17 mouse cellular contexts compared by ENCODE assay signal in the genomic region with DNA sequence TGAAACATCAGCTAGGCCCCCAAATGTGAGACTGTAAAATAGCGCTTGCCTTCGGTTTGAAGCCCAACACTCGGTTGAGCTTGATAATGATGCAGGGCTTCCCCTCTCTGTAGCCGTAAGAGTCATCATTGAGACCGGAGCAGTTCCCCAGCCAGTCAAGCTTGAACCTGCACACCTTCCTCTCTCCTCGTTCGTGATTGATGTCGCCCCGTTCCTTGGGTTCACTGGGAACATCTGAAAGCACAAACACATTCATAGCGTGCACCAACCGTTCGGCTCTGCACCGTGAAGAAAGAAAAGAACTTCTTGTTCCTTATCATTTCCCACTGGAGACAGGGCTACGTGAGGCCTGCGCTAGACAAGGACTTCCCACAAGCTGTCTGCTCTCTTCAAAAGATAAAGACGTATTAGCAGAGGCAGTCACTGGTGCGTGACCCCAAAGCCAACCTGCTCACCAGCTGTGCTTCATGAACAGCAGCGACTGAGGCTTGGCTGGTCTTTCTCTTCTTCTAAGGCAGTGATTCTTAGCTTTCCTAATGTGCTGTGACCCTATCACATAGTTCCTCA. TPM values are rescaled to one million over a fixed set of nuclear protein-coding genes. Genes with fewer than 3 reads are reported as not detected.
DNase-seq lines count a peak whose midpoint lies in the region; ATAC-seq and TF ChIP-seq lines count a peak whose summit lies in the region.
"Had no signal": no experiment of that assay in that cellular context is flagged by ENCODE, and none has a peak within 500 bp of the region (broad histone marks: within the 10 kb centered on the region; RNA-seq: fewer than 3 reads in every experiment).

No protein-coding gene starts in this region.

- H3K9me3 ChIP-seq in liver, embryonic 16.5 days (replicated peaks; ENCODE audit: control insufficient read depth, low read length): no peaks in the 10 kb centered on the region
- H3K9me3 ChIP-seq: hindbrain, embryonic 13.5 days; midbrain, embryonic 10.5 days; neural tube, embryonic 13.5 days had no signal

- WGBS in liver, embryonic 16.5 days (ENCODE audit: insufficient replicate concordance): 25% methylated on average over 18 of the region's 18 CpGs
- WGBS in lung, adult 2 months: 72% methylated on average over 18 of the region's 18 CpGs

- peaks cover 2% of the 10 kb centered on the region; the same call in 1 of the 2 replicates for H3K4me1 ChIP-seq in testis, adult 2 months (ENCODE audit: control insufficient read depth, insufficient read depth, low read length)
- H3K4me1 ChIP-seq in liver, embryonic 16.5 days (ENCODE audit: control insufficient read depth, low read depth, low read length): no peaks in the 10 kb centered on the region; the same call in 1 of the 2 replicates
- H3K4me1 ChIP-seq in lung, adult 2 months (ENCODE audit: control insufficient read depth, insufficient read depth, low read length): no peaks in the 10 kb centered on the region
- H3K4me1 ChIP-seq: neural tube, embryonic 13.5 days had no signal

- H3K27ac ChIP-seq in testis, adult 2 months (ENCODE audit: control insufficient read depth, insufficient read depth, low read depth, low read length): peak overlapping the region; percentile 34; the same call in 1 of the 2 replicates
- H3K27ac ChIP-seq in liver, embryonic 16.5 days (ENCODE audit: low read length): peak overlapping the region; percentile 15; the same call in 1 of the 2 replicates
- H3K27ac ChIP-seq: hindbrain, embryonic 13.5 days; midbrain, embryonic 10.5 days; neural tube, embryonic 13.5 days had no signal

- no peaks in the 10 kb centered on the region for H3K27me3 ChIP-seq in testis, adult 2 months (ENCODE audit: control insufficient read depth, insufficient read depth, low read length)
- H3K27me3 ChIP-seq in liver, embryonic 16.5 days (ENCODE audit: control insufficient read depth, insufficient read depth, low read depth, low read length): no peaks in the 10 kb centered on the region
- H3K27me3 ChIP-seq: hindbrain, embryonic 13.5 days; neural tube, embryonic 13.5 days had no signal

- DNase-seq in heart, postnatal 4 days: peak; percentile 9
- no peak for DNase-seq in heart, adult 9 months (ENCODE audit: low spot score in 2 of 2)
- DNase-seq in testis, postnatal 14 days (ENCODE audit: low spot score): no peak
- no peak for DNase-seq in B cell, adult 2 months
- DNase-seq in lung, adult 2 months: no peak
- DNase-seq: cerebellum, postnatal 25 days; gastrocnemius, postnatal 36 days; kidney, postnatal 14 days; lung, postnatal 14 days; thymus, postnatal 4 days had no signal

- H3K4me2 ChIP-seq in liver, embryonic 16.5 days (ENCODE audit: low read depth, low read length): no peak overlapping the region
- H3K4me2 ChIP-seq: hindbrain, embryonic 13.5 days; neural tube, embryonic 13.5 days had no signal

- H3K36me3 ChIP-seq in testis, adult 2 months (ENCODE audit: control insufficient read depth, insufficient read depth, low read length): no peaks in the 10 kb centered on the region
- no peaks in the 10 kb centered on the region; the same call in 1 of the 2 replicates for H3K36me3 ChIP-seq in liver, embryonic 16.5 days (ENCODE audit: control insufficient read depth, insufficient read depth)

- no peak for TF ChIP-seq POLR2A in testis, adult 2 months (IDR thresholded peaks at IDR 0.05; ENCODE audit: control insufficient read depth, low read depth, low read length)
- TF ChIP-seq POLR2A in lung, adult 2 months (IDR thresholded peaks at IDR 0.05; ENCODE audit: borderline replicate concordance, extremely low read depth, low read depth, low read length): no peak

- H3K4me3 ChIP-seq in testis, adult 2 months (ENCODE audit: control insufficient read depth, low read depth, low read length): no peak overlapping the region
- no peak overlapping the region for H3K4me3 ChIP-seq in liver, embryonic 16.5 days (ENCODE audit: low read depth, low read length)
- no peak overlapping the region for H3K4me3 ChIP-seq in lung, adult 2 months (replicated peaks; ENCODE audit: extremely low read depth, low read depth, low read length)
- H3K4me3 ChIP-seq: erythroblast, embryonic 14.5 days; hindbrain, embryonic 13.5 days; midbrain, embryonic 10.5 days; neural tube, embryonic 13.5 days had no signal

- no peak for TF ChIP-seq CTCF in testis, adult 2 months (IDR thresholded peaks at IDR 0.05; ENCODE audit: control insufficient read depth, insufficient read depth, insufficient replicate concordance, low read depth, low read length)
- no peak for TF ChIP-seq CTCF in lung, adult 2 months (IDR thresholded peaks at IDR 0.05; ENCODE audit: insufficient read depth, low read length)

- peak; percentile 86 for ATAC-seq in liver, embryonic 16.5 days (ENCODE audit: low read depth)
- ATAC-seq: forebrain, embryonic 14.5 days had no signal

- no peak overlapping the region for H3K9ac ChIP-seq in liver, embryonic 16.5 days (ENCODE audit: low read depth, low read length)
- H3K9ac ChIP-seq: hindbrain, embryonic 13.5 days; neural tube, embryonic 13.5 days had no signal

RNA-seq across cellular contexts. Expression of a gene that starts 16.7 kb away (rescaled TPM):
- 100 to 1,000 TPM; 423 to 424 TPM for total RNA-seq in heart, postnatal 4 days (2021)
- polyA plus RNA-seq in testis, adult 2 months (2012; rRNA removed): 11.9 and 15.8 TPM in 2 replicates
- 17.7 and 20.3 TPM in 2 replicates for polyA plus RNA-seq in liver, embryonic 16.5 days (2015; fragmentation: Nextera tagmentation; extraction: Ambion mirVana)
- polyA plus RNA-seq in lung, adult 2 months (2012; rRNA removed): 121 and 173 TPM in 2 replicates
- polyA plus RNA-seq: erythroblast, embryonic 14.5 days had no signal
